Mouse (Mus musculus) kidney, adult 2 months (tissue): ENCODE data around the gene Mkln1. TPM values are rescaled to one million over a fixed set of nuclear protein-coding genes. Genes with fewer than 3 reads are reported as not detected.

ENCODE experiments used
- DNase-seq: peaks from one replicate; pipeline ENCODE4 v3.0.0; 2021
- H3K27ac ChIP-seq: fragments of 200-500 bp; 2 replicates; pipeline ENCODE4 v1.5.1; 2012; ENCODE audit warnings: low read depth, low read length, control low read depth, inconsistent platforms; ENCODE audit not compliant: insufficient read depth
- H3K27me3 ChIP-seq: fragments of 200-500 bp; replicated peaks from 2 replicates; pipeline ENCODE4 v1.6.1; 2012; ENCODE audit warnings: mild to moderate bottlenecking, moderate library complexity, low read length, inconsistent platforms; ENCODE audit not compliant: control insufficient read depth, insufficient read depth
- H3K36me3 ChIP-seq: fragments of 200-500 bp; 2 replicates; pipeline ENCODE4 v1.6.1; 2012; ENCODE audit warnings: mild to moderate bottlenecking, moderate library complexity, low read length, inconsistent platforms; ENCODE audit not compliant: control insufficient read depth, insufficient read depth
- H3K4me1 ChIP-seq: fragments of 200-500 bp; 2 replicates; pipeline ENCODE4 v1.6.1; 2011; ENCODE audit warnings: low read length; ENCODE audit not compliant: control insufficient read depth, insufficient read depth
- H3K4me3 ChIP-seq: fragments of 200-500 bp; 2 replicates; pipeline ENCODE4 v1.5.1; 2011; ENCODE audit warnings: mild to moderate bottlenecking, low read depth, low read length, control low read depth; ENCODE audit not compliant: insufficient read depth
- CTCF ChIP-seq: fragments of 200-500 bp; conservative IDR thresholded peaks from 2 replicates; pipeline ENCODE4 v1.5.1; 2011; ENCODE audit warnings: low read depth, mild to moderate bottlenecking, control low read depth, low read length, moderate library complexity, mixed read lengths; ENCODE audit not compliant: insufficient read depth, insufficient read length
- POLR2A ChIP-seq: fragments of 200-500 bp; IDR thresholded peaks from one replicate; pipeline ENCODE4 v1.6.1; 2011; ENCODE audit warnings: low read depth, low read length, control low read depth
- WGBS: fragments of 180-500 bp; shearing (Covaris S2); methylation state at CpG from one replicate; pipeline ENCODE4 v1.1.7; 2018; 5-methylcytosine and 5-hydroxymethylcytosine counted together
- polyA plus RNA-seq: library from polyadenylated mRNA; depleted of rRNA; stranded (reverse); fragments of >200 nt; gene quantifications from 2 replicates; pipeline ENCODE4 v1.2.3, GENCODE M21; 2012

The Mkln1 gene
- polyA plus RNA-seq, 1 experiment = 84.5 TPM

DNA sequence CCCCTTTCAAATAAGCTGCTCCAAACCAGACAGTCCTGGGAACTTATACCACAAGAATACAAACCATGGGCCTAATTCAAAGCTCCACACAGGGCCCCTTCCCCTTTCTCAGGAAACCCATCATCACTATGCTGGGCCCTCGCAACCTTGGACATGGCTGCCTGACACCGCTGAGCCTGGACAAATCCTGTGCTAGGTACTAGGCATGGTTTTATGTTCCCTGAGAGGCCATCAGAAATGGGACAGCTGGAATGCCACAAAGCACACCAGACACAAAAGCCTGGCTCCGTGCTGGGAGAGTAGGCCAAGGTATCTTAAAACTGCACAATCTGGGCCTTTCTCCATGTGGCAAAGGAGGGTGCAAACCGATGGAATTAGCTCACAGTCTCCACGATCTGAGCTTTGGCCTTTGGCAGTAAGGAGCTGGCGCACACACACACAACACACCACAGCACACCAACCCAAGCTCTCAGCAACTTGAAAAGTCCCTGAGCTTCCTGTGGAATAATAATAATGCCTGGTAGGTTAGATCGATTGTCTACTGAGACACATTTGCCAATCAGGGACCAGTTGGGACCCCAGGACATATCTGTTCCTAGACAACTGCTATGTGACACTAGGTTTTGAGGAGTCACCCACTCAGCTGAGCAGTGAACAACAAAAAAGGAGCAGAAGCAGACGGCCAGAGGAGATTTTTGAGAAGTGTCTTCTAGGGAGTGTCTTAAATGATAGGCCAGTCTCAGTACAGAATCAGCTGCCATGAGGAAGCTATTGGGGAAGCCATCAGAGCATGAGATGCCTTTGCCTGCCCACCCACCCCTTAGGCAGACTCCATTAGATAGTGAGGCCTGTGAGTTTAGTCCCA is 123.2 kb downstream of the Mkln1 start:
- Histone ChIP-seq H3K36me3 (no peaks in the 10 kb centered on the region), H3K4me1 (no peaks in the 10 kb centered on the region), H3K27ac (no peak overlapping the region), H3K27me3 (no peaks in the 10 kb centered on the region), H3K4me3 (no peak overlapping the region)
- WGBS = 67% methylated on average over 8 of the region's 8 CpGs
- DNase-seq = no peak
- no peak for TF ChIP-seq CTCF
- TF ChIP-seq POLR2A = no peak

DNA sequence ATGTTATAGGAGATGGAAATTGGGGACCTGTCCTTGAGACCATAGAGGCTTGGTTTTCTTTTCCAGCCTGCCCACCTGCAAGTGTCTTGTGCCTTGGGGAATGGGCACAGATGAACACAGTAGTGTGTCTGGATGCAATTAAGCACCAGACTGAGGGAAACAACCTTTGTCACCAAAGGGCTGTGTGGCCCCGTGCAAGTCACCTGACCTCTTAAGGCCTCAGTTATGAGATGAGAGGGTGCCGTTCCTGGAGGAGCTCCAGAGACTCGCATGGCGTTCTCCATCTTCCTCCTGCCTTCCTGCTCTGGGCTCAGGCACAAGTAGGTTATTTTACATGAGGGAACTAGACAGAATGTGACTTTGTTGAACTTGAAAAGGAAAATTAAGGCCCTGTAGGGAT is 123.9 kb downstream of the Mkln1 start:
- DNase-seq = no peak
- 54% methylated on average over 4 of the region's 4 CpGs for WGBS
- H3K27ac ChIP-seq = no peak overlapping the region
- H3K4me1 ChIP-seq = no peaks in the 10 kb centered on the region
- H3K36me3 ChIP-seq = no peaks in the 10 kb centered on the region
- no peaks in the 10 kb centered on the region for H3K27me3 ChIP-seq
- TF ChIP-seq CTCF (no peak), POLR2A (no peak)
- no peak overlapping the region for H3K4me3 ChIP-seq

DNA sequence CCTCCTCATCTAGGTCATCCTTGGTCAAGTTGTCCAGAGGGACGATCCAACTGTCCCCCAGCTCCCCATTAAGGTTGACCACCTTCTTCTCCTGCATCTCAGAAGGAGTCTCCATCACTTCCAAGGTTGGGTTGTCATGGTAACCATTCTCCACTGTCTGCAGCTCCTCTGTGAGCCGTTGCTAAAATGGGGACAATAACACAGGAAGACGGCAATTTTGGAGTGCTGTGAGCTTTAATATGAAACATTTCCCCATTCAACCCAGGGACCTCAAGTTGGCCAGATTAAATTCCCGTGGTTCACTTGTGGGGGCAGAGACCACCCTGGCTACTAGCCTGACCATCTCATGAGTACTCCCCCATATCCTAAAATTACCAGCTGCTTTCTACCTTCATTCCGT is 124.5 kb downstream of the Mkln1 start:
- no peak overlapping the region for H3K4me3 ChIP-seq
- H3K36me3 ChIP-seq = no peaks in the 10 kb centered on the region
- no peaks in the 10 kb centered on the region for H3K27me3 ChIP-seq
- 46% methylated on average over 5 of the region's 5 CpGs for WGBS
- no peaks in the 10 kb centered on the region for H3K4me1 ChIP-seq
- TF ChIP-seq CTCF = no peak
- no peak for TF ChIP-seq POLR2A
- no peak overlapping the region for H3K27ac ChIP-seq
- DNase-seq = no peak

DNA sequence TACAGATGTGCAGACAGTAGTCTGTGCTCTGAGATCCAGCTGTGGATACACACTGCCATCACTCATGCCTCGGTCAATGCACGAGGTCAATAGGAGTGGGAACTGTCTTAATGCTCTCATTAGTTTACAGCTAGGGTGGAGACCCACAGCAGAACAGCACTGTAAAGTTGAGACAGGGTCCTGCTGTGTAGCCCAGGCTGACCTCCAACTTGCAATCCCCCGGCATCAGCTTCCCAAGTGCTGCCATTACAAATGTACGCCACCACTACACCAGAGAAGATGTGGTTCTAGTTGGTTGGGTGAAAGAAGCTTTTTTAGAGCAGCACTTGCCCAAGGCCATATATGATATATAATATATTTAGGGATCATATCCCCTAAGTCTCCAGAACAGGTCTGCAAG is 125.1 kb downstream of the Mkln1 start:
- Histone ChIP-seq H3K27me3 (no peaks in the 10 kb centered on the region), H3K27ac (no peak overlapping the region), H3K4me3 (no peak overlapping the region), H3K36me3 (no peaks in the 10 kb centered on the region), H3K4me1 (no peaks in the 10 kb centered on the region)
- 61% methylated on average over 4 of the region's 4 CpGs for WGBS
- DNase-seq = no peak
- TF ChIP-seq CTCF = no peak

DNA sequence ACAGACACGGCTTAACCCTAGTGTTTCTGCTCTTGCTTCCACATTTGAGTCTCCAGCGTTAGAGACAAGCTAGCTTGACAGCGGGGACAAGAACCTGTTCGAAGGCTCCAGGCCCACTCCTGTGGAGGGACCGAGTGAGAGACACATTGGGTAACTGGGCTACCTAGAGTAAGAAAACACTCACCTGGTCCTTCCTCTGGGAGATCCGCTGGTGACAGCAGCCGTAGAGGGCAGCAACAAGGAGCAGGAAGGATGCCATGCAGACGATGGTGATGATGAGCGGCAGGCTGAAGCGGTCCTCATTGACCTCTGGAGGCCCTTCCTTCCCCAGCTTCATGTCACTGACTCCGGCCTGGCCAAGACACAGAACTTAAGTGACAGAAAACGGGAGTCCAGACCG is 125.6 kb downstream of the Mkln1 start:
- H3K4me3 ChIP-seq = no peak overlapping the region
- WGBS = 71% methylated on average over 13 of the region's 13 CpGs

DNA sequence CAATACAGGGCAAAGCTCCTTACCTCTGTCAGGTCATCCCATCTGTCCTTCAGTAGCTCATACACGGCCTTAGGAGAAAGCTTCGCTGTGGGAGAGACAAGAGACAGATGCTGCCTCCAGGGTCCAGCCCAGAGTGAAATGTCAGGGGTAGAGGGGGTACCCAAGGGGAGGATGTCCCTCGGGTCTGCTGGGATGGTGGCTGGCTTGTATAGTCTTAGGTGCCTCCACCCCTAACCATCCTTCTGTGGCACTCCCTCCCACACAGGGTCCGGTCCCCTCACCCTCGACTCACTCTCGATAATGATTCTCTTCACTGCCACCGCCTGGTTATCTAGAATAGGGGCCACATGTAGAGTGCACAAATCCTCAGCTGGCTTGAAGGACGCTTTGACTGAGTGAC is 126.1 kb downstream of the Mkln1 start:
- Histone ChIP-seq H3K4me1 (no peaks in the 10 kb centered on the region), H3K4me3 (no peak overlapping the region), H3K27me3 (no peaks in the 10 kb centered on the region), H3K36me3 (no peaks in the 10 kb centered on the region), H3K27ac (no peak overlapping the region)
- DNase-seq = no peak
- no peak for TF ChIP-seq CTCF
- TF ChIP-seq POLR2A = no peak
- WGBS = 67% methylated on average over 8 of the region's 8 CpGs

More for the DNA sequence above, 125.6 kb downstream of the Mkln1 start:
- H3K36me3 ChIP-seq = no peaks in the 10 kb centered on the region
- H3K4me1 ChIP-seq = no peaks in the 10 kb centered on the region
- no peak overlapping the region for H3K27ac ChIP-seq
- no peak for DNase-seq
- H3K27me3 ChIP-seq = no peaks in the 10 kb centered on the region
- TF ChIP-seq POLR2A (no peak), CTCF (no peak)

DNA sequence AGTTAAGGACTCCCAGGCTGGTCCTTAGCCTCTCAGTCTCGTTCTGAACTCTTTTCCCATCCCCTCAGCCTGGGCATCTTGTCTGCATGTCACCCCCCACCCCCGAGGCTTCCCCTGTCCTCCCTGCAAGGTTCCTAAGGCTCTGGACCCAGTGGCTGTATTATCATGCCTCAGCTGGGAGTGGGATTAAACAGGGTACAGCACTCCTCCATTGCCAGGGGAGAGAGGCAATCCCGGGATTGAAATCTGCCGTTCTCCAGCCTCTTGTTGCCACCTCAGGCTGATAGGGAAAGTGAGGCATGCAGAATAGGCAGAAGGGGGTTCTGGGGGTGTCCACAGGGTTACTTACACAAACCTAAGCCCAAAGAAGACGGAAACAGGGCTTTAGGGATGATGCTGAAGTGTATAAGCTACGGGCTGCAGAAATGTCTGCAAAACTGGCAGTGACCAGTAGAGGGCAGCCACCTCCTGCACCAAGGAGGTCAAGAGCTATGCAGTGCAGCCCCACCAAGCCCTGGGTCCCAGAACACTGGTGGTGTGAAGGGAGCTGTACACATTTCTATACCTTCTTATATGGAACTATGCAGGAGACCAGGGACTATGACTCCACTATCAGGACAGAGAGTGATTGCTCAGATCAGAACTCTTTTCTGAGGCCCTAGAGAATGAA is 126.8 kb downstream of the Mkln1 start:
- no peaks in the 10 kb centered on the region for H3K36me3 ChIP-seq
- H3K27ac ChIP-seq = no peak overlapping the region
- peak; percentile 53 for DNase-seq
- H3K4me3 ChIP-seq = no peak overlapping the region
- peak; percentile 89 for TF ChIP-seq CTCF
- no peak for TF ChIP-seq POLR2A
- 51% methylated on average over 6 of the region's 6 CpGs for WGBS
- no peaks in the 10 kb centered on the region for H3K27me3 ChIP-seq
- no peaks in the 10 kb centered on the region for H3K4me1 ChIP-seq
